Mouse (Mus musculus) adrenal gland, postnatal 0 days (tissue): ENCODE results near the gene Il5ra. TPM values are rescaled to one million over a fixed set of nuclear protein-coding genes. Genes with fewer than 3 reads are reported as not detected.

Experiments used
- polyA plus RNA-seq: library from polyadenylated mRNA; unstranded; fragments of >200 nt; fragmentation: Nextera tagmentation; extraction: Ambion mirVana; gene quantifications from 2 replicates; pipeline ENCODE4 v1.2.1, GENCODE M21; 2015

Gene Il5ra
- polyA plus RNA-seq = 0.06 TPM in 1 of 2 replicates, not detected in the other

DNA sequence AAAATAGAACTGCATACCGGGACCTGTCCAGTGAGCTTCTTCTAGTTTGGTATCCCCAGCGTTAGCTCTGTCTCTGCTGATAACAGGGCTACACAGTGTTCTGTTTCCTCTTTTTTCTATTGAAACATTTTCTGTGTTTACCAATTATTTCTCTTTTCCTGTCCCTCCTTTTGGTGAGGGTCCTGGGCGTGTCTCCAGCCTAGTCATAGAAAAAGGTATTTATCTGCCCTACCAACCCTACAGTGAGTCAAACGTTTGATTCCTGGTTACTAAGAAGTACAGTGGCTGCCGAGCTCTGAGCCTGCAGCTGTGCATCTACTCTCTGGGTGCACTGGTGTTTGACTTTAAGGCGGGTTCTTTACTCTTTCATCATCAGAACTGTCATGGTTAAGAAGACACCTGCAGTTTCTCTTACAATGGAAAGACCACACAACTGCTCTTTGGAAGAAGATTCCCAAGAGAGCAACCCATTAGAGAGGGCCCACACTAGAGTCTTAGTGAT is at the start of gene Il5ra:
TSS of gene Il5ra (minus strand) at position 151 of the 502 bp plus-strand sequence.

DNA sequence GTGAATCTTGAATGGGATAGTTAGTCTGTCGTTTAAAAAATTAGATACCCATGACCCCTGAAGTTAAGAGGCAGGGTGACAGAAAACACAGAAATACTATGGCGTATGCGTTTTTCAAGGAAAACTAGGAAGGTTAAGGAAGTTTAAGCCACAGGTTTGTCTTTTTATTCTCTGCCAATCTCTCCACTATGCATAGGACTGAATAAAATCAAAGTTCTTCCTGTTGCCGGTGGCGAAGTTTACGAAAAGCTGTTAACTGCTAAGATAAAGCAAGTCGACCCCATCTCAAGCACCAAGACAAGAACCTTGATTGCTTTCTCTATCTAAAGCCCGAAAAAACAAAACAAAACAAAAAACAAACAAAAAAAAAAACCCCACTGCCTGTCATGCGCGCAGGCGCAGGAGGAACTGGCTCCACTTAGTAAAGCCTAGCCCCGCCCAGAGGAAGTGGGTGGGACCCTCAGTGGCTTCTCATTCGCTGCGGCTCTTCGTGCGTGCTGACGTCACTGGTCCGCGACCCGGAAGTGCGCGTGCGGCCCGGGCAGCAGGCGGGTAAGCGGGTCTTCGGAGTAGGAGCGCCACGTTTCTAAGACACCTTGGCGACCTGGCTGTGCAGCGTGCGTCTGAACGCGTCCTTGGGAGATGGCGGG is 19.9 kb upstream of the Il5ra start, which contains the start of gene Trnt1:
TSS of gene Trnt1 (plus strand) at position 481 of the 650 bp plus-strand sequence.

Other genes with a start within 250 kb of the Il5ra start
- gene Trnt1, start 20.1 kb upstream of the Il5ra start, polyA plus RNA-seq = 54.0 and 64.7 TPM in 2 replicates
- gene Crbn, start 51.0 kb upstream of the Il5ra start, polyA plus RNA-seq = 68.6 and 69.0 TPM in 2 replicates